Mouse (Mus musculus) heart, embryonic 14.5 days (tissue): ENCODE results near the gene Gopc. TPM values are rescaled to one million over a fixed set of nuclear protein-coding genes. Genes with fewer than 3 reads are reported as not detected.

Experiments
- ATAC-seq: fragments of 200-750 bp; cut with Nextera tagmentation; 2 replicates; pipeline ENCODE4 v1.8.0; 2017; ENCODE audit warnings: low read depth, moderate TSS enrichment; ENCODE audit not compliant: insufficient number of reproducible peaks, insufficient read depth, low FRiP score
- H3K27ac ChIP-seq, 2 experiments: fragments of 200-500 bp in 1 of 2; fragments of 300-500 bp in 1 of 2; sonication (generic) in 1 of 2; replicated peaks in 1 of 2; 2 replicates each; pipeline ENCODE4 v1.5.1; 2012 to 2014; ENCODE audit warnings: low read depth in 2 of 2, low read length in 2 of 2, control low read depth in 1 of 2, mild to moderate bottlenecking in 1 of 2, mixed read lengths in 1 of 2; ENCODE audit not compliant: control insufficient read depth in 1 of 2, insufficient read depth in 1 of 2
- H3K27me3 ChIP-seq: fragments of 300-500 bp; sonication (generic); 2 replicates; pipeline ENCODE4 v1.6.1; 2014; ENCODE audit warnings: mild to moderate bottlenecking, low read length, control low read depth; ENCODE audit not compliant: control insufficient read depth, insufficient read depth
- H3K36me3 ChIP-seq: fragments of 300-500 bp; sonication (generic); 2 replicates; pipeline ENCODE4 v1.6.1; 2014; ENCODE audit warnings: mild to moderate bottlenecking, control low read depth, low read length, mixed read lengths; ENCODE audit not compliant: control insufficient read depth, insufficient read depth
- H3K4me1 ChIP-seq, 2 experiments: fragments of 200-500 bp in 1 of 2; fragments of 300-500 bp in 1 of 2; sonication (generic) in 1 of 2; 2 replicates each; pipeline ENCODE4 v1.6.1; 2012 to 2014; ENCODE audit warnings: low read length in 2 of 2, control low read depth in 1 of 2, mixed read lengths in 1 of 2; ENCODE audit not compliant: control insufficient read depth in 2 of 2, insufficient read depth in 2 of 2
- H3K4me2 ChIP-seq: fragments of 300-500 bp; sonication (generic); 2 replicates; pipeline ENCODE4 v1.6.1; 2014; ENCODE audit warnings: mild to moderate bottlenecking, low read length
- H3K4me3 ChIP-seq, 2 experiments: fragments of 200-500 bp in 1 of 2; fragments of 300-500 bp in 1 of 2; sonication (generic) in 1 of 2; 2 replicates each; pipeline ENCODE4 v1.5.1; 2012 to 2014; ENCODE audit warnings: low read length in 2 of 2, mild to moderate bottlenecking in 2 of 2, control low read depth in 1 of 2, low read depth in 1 of 2, moderate library complexity in 1 of 2; ENCODE audit not compliant: control insufficient read depth in 1 of 2, insufficient read depth in 1 of 2
- H3K9ac ChIP-seq: fragments of 300-500 bp; sonication (generic); 2 replicates; pipeline ENCODE4 v1.6.1; 2014; ENCODE audit warnings: mild to moderate bottlenecking, low read length
- H3K9me3 ChIP-seq: fragments of 300-500 bp; sonication (generic); 2 replicates; pipeline ENCODE4 v1.6.1; 2016; ENCODE audit warnings: low read length, control low read depth; ENCODE audit not compliant: control insufficient read depth
- WGBS: fragments of 180-500 bp; shearing (Covaris S2); extraction: QIAGEN DNeasy Blood & Tissue Kit; methylation state at CpG from one replicate; pipeline ENCODE4 v1.1.7; 2014; 5-methylcytosine and 5-hydroxymethylcytosine counted together
- polyA plus RNA-seq: library from polyadenylated mRNA; unstranded; fragments of >200 nt; fragmentation: Nextera tagmentation; extraction: Ambion mirVana; gene quantifications from 2 replicates; pipeline ENCODE4 v1.2.1, GENCODE M21; 2014

Gene Gopc
- 13.2 and 13.4 TPM in 2 replicates for polyA plus RNA-seq

GRCm38 (mm10) chr10:52381845-52382591 is at the start of gene Gopc:
Gene Gopc (minus strand): TSS chr10:52382124.
- peak within 1 kb of the TSS; percentile 68 to 87 for H3K4me3 ChIP-seq
- peak; percentile 97 for ATAC-seq
- H3K4me1 ChIP-seq = peaks cover 0 to 17% of the 10 kb centered on the region in 2 experiments; a peak in 3 of 4 replicates
- H3K9me3 ChIP-seq = no peaks in the 10 kb centered on the region
- H3K36me3 ChIP-seq = no peaks in the 10 kb centered on the region
- H3K4me2 ChIP-seq = peak within 1 kb of the TSS; percentile 91
- peak within 1 kb of the TSS; percentile 90 to 96 for H3K27ac ChIP-seq
- H3K27me3 ChIP-seq = no peaks in the 10 kb centered on the region
- under 1% methylated on average over 57 of the region's 71 CpGs for WGBS
- peak within 1 kb of the TSS; percentile 91 for H3K9ac ChIP-seq

GRCm38 (mm10) chr10:52430953-52431352 is 49.0 kb upstream of the Gopc start:
- Histone ChIP-seq H3K27me3 (no peaks in the 10 kb centered on the region), H3K4me2 (no peak overlapping the region), H3K9me3 (no peaks in the 10 kb centered on the region), H3K4me1 (peaks cover 2 to 7% of the 10 kb centered on the region in 2 experiments; a peak in 2 of 4 replicates), H3K27ac (no peak overlapping the region), H3K36me3 (peaks cover 69% of the 10 kb centered on the region), H3K9ac (no peak overlapping the region), H3K4me3 (no peak overlapping the region)
- WGBS = 89% methylated on average over 1 of the region's 1 CpGs
- ATAC-seq = no peak

GRCm38 (mm10) chr10:52427634-52428415 is 45.9 kb upstream of the Gopc start:
- H3K4me2 ChIP-seq = no peak overlapping the region
- peaks cover 39% of the 10 kb centered on the region for H3K36me3 ChIP-seq
- H3K9ac ChIP-seq = no peak overlapping the region
- peaks cover 2 to 12% of the 10 kb centered on the region in 2 experiments; a peak in 3 of 4 replicates for H3K4me1 ChIP-seq
- WGBS = 67% methylated on average over 2 of the region's 2 CpGs
- no peaks in the 10 kb centered on the region for H3K9me3 ChIP-seq
- no peak overlapping the region for H3K4me3 ChIP-seq
- no peaks in the 10 kb centered on the region for H3K27me3 ChIP-seq
- no peak overlapping the region for H3K27ac ChIP-seq
- ATAC-seq = no peak

GRCm38 (mm10) chr10:52426314-52426980 is 44.5 kb upstream of the Gopc start:
- Histone ChIP-seq H3K4me3 (no peak overlapping the region), H3K4me2 (no peak overlapping the region), H3K36me3 (peaks cover 26% of the 10 kb centered on the region), H3K9ac (no peak overlapping the region), H3K27ac (no peak overlapping the region; a peak in 1 of 4 replicates), H3K27me3 (no peaks in the 10 kb centered on the region), H3K9me3 (no peaks in the 10 kb centered on the region), H3K4me1 (peaks cover 2 to 23% of the 10 kb centered on the region in 2 experiments; a peak in 3 of 4 replicates)
- WGBS = 72% methylated on average over 7 of the region's 7 CpGs
- no peak for ATAC-seq

- Histone ChIP-seq H3K36me3 (peaks cover 3% of the 10 kb centered on the region; the same call in 1 of the 2 replicates), H3K9ac (no peak overlapping the region), H3K27me3 (no peaks in the 10 kb centered on the region), H3K4me3 (no peak overlapping the region), H3K4me1 (peaks cover 2 to 42% of the 10 kb centered on the region in 2 experiments; a peak in 3 of 4 replicates), H3K4me2 (no peak overlapping the region), H3K27ac (no peak overlapping the region), H3K9me3 (no peaks in the 10 kb centered on the region)
- ATAC-seq = no peak
- 82% methylated on average over 2 of the region's 2 CpGs for whole genome bisulfite sequencing
These were observed 41.2 kb upstream of the Gopc start for GRCm38 (mm10) chr10:52423097-52423496.

- WGBS = 67% methylated on average over 6 of the region's 6 CpGs
- Histone ChIP-seq H3K27me3 (no peaks in the 10 kb centered on the region), H3K4me3 (no peak overlapping the region), H3K36me3 (peaks cover 3% of the 10 kb centered on the region; the same call in 1 of the 2 replicates), H3K4me2 (no peak overlapping the region), H3K9me3 (no peaks in the 10 kb centered on the region), H3K9ac (no peak overlapping the region), H3K4me1 (peaks cover 2 to 43% of the 10 kb centered on the region in 2 experiments; a peak in 3 of 4 replicates), H3K27ac (no peak overlapping the region)
- no peak for ATAC-seq
These were observed 39.8 kb upstream of the Gopc start for GRCm38 (mm10) chr10:52421716-52422115.

GRCm38 (mm10) chr10:52420526-52420925 is 38.6 kb upstream of the Gopc start:
- H3K4me1 ChIP-seq = peaks cover 0 to 39% of the 10 kb centered on the region in 2 experiments; a peak in 3 of 4 replicates
- ATAC-seq = no peak
- WGBS = 91% methylated on average over 1 of the region's 1 CpGs
- H3K36me3 ChIP-seq = peaks cover 3% of the 10 kb centered on the region; the same call in 1 of the 2 replicates
- H3K9me3 ChIP-seq = no peaks in the 10 kb centered on the region
- no peaks in the 10 kb centered on the region for H3K27me3 ChIP-seq
- no peak overlapping the region for H3K27ac ChIP-seq
- no peak overlapping the region for H3K9ac ChIP-seq
- H3K4me3 ChIP-seq = no peak overlapping the region
- no peak overlapping the region for H3K4me2 ChIP-seq
